Mouse (Mus musculus) stomach, embryonic 14.5 days (tissue): ENCODE measurements around the gene Jmjd1c. TPM values are rescaled to one million over a fixed set of nuclear protein-coding genes. Genes with fewer than 3 reads are reported as not detected.

Experiments used
- ATAC-seq: fragments of 200-750 bp; cut with Nextera tagmentation; 2 replicates; pipeline ENCODE4 v1.8.0; 2017; ENCODE audit warnings: low read depth, moderate TSS enrichment; ENCODE audit not compliant: insufficient number of reproducible peaks, insufficient read depth, low FRiP score
- H3K27ac ChIP-seq: fragments of 300-500 bp; sonication (generic); 2 replicates; pipeline ENCODE4 v1.5.1; 2014; ENCODE audit warnings: mild to moderate bottlenecking, low read length, moderate library complexity, mixed read lengths
- H3K27me3 ChIP-seq: fragments of 300-500 bp; sonication (generic); 2 replicates; pipeline ENCODE4 v1.6.1; 2014; ENCODE audit warnings: low read length, control low read depth, mixed read lengths; ENCODE audit not compliant: control insufficient read depth, insufficient read depth
- H3K36me3 ChIP-seq: fragments of 300-500 bp; sonication (generic); 2 replicates; pipeline ENCODE4 v1.6.1; 2014; ENCODE audit warnings: mild to moderate bottlenecking, control low read depth, low read length, moderate library complexity, mixed read lengths; ENCODE audit not compliant: control insufficient read depth, insufficient read depth
- H3K4me1 ChIP-seq: fragments of 300-500 bp; sonication (generic); 2 replicates; pipeline ENCODE4 v1.6.1; 2014; ENCODE audit warnings: low read length, control low read depth, mixed read lengths; ENCODE audit not compliant: control insufficient read depth, insufficient read depth
- H3K4me2 ChIP-seq: fragments of 300-500 bp; sonication (generic); replicated peaks from 2 replicates; pipeline ENCODE4 v1.6.1; 2014; ENCODE audit warnings: low read depth, low read length, control low read depth
- H3K4me3 ChIP-seq: fragments of 300-500 bp; sonication (generic); 2 replicates; pipeline ENCODE4 v1.5.1; 2014; ENCODE audit warnings: low read depth, low read length, control low read depth
- H3K9ac ChIP-seq: fragments of 300-500 bp; sonication (generic); replicated peaks from 2 replicates; pipeline ENCODE4 v1.6.1; 2014; ENCODE audit warnings: low read depth, mild to moderate bottlenecking, control low read depth, low read length, moderate library complexity, mixed read lengths
- H3K9me3 ChIP-seq: fragments of 300-500 bp; sonication (generic); 2 replicates; pipeline ENCODE4 v1.6.1; 2016; ENCODE audit warnings: low read depth, low read length, control low read depth; ENCODE audit not compliant: control insufficient read depth
- WGBS: fragments of 180-500 bp; shearing (Covaris S2); extraction: QIAGEN DNeasy Blood & Tissue Kit; methylation state at CpG from one replicate; pipeline ENCODE4 v1.1.7; 2014; 5-methylcytosine and 5-hydroxymethylcytosine counted together
- polyA plus RNA-seq: library from polyadenylated mRNA; unstranded; fragments of >200 nt; fragmentation: Nextera tagmentation; extraction: Ambion mirVana; gene quantifications from 2 replicates; pipeline ENCODE4 v1.2.1, GENCODE M21; 2014

Gene Jmjd1c
- polyA plus RNA-seq, 1 experiment from 2014 or later = 58.2 TPM

DNA sequence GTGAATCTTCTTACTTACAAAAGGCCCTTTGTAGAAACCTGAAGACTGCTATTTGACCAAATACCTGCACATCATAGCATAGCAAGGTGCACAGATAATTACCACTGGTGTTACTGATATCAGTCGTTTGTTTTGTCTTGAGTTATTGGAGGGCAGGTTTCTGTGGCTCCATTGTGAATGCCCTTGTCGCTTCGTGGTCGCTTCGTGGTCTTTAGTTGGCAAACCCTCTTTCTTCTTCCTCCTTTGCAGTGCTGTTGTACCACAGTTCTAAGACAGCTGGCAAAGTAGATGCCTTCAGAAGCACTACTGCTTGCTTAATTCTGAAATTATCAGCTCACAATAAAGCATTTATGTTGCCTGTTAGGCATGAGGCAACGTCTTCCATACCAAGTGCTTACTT lies 106.5 kb downstream of the Jmjd1c start:
- peaks cover 6% of the 10 kb centered on the region for H3K4me1 ChIP-seq
- H3K27me3 ChIP-seq = no peaks in the 10 kb centered on the region
- no peak overlapping the region for H3K9ac ChIP-seq
- H3K27ac ChIP-seq = no peak overlapping the region
- ATAC-seq = no peak
- no peak overlapping the region for H3K4me2 ChIP-seq
- 84% methylated on average over 6 of the region's 6 CpGs for WGBS
- H3K9me3 ChIP-seq = no peaks in the 10 kb centered on the region
- no peak overlapping the region for H3K4me3 ChIP-seq
- H3K36me3 ChIP-seq = no peaks in the 10 kb centered on the region

DNA sequence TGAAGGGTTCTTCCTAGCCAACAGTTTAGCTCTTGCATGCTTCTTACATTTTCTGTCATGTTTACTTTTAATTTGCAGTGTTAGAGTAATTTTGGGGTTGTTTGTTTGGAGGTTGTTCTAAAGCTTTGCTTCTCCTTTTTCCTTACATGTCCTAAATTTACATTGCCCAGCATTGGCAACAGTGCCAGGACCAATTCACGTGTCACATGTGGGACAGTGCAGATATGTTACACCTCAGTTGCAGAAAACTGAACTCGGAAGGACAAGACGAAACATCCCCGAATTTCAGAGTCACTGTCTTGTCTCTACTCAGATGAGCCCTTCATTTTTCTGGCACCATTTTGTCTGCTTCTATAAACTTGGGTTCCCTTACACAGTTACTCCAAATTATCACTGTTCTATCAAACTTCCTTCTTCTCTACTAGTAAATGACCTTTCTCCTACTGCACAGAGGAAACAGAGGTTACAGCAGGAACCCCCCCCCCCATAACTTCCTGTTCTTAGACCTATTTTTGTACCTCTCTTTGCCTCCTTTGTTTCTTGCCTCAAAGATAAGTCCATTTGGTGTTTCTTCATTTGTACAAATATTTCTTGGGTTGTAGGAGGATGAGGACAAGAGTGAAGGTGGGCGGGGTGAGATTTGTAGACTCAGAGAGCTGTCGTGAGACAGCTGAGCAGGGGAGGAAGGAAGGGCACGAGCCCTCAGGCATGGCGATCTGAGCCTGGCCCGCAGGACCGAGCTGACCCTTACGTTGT lies 108.9 kb downstream of the Jmjd1c start:
- WGBS = 85% methylated on average over 11 of the region's 11 CpGs
- peaks cover 6% of the 10 kb centered on the region for H3K4me1 ChIP-seq
- no peaks in the 10 kb centered on the region for H3K36me3 ChIP-seq
- H3K27ac ChIP-seq = no peak overlapping the region
- no peak for ATAC-seq
- no peaks in the 10 kb centered on the region for H3K27me3 ChIP-seq
- H3K4me2 ChIP-seq = no peak overlapping the region
- H3K4me3 ChIP-seq = no peak overlapping the region
- no peak overlapping the region for H3K9ac ChIP-seq
- H3K9me3 ChIP-seq = no peaks in the 10 kb centered on the region

- no peak for ATAC-seq
- Histone ChIP-seq H3K27me3 (no peaks in the 10 kb centered on the region), H3K4me3 (no peak overlapping the region), H3K36me3 (no peaks in the 10 kb centered on the region), H3K27ac (no peak overlapping the region), H3K9me3 (no peaks in the 10 kb centered on the region), H3K4me1 (no peaks in the 10 kb centered on the region), H3K9ac (no peak overlapping the region), H3K4me2 (no peak overlapping the region)
- 84% methylated on average over 2 of the region's 2 CpGs for WGBS
These were observed 112.0 kb downstream of the Jmjd1c start for GRCm38 (mm10) chr10:67207931-67208330.

DNA sequence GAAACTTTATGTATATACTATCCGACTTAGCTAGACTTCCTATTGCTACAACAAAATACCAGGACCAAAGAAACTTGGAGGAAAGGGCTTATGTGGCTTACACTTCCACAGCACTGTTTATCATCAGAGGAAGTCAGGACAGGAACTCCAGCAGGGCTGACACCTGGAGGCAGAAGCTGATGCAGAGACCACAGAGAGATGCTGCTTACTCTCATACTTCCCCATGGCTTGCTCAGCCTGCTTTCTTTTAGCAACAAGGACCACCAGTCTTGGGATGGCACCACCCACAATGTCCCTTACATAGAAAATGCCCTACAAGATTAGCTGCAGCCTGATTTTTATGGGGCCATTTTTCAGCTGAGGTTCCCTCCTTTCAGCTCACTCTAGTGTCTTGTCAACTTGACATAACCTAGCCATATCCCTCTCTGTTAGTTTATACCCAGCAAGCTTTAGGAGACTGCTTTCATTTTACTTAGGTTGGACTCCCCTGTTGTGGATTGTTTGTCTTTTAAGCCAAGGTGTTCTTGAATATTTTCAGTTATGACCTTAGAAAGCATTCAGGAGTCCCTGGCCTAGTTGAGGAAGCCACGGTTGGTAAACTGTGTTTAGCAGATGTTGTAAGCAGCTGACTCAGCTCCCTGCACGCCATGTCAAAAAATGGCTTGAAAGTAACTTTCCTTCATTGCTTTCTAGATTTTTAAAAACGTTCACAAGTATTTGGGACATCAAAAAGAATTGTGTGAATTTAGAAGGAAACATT lies 114.2 kb downstream of the Jmjd1c start:
- 54% methylated on average over 4 of the region's 4 CpGs for WGBS
- H3K27ac ChIP-seq = no peak overlapping the region
- H3K9me3 ChIP-seq = no peaks in the 10 kb centered on the region

DNA sequence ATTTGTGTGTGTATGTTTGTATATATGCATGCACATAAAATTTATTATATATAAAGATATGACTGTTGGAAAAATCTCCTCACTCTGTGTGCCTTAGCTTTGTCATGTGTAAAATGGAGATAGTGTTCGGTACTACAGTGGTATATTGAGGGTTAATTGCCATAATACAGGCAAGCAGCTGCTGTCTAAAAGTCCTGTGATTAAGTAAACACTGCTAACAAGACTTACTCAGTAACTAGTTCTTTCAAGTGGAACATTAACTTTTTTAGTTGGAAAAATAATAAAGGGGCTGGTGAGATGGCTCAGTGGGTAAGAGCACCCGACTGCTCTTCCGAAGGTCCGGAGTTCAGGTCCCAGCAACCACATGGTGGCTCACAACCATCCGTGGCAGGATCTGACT lies 116.1 kb downstream of the Jmjd1c start:
- Histone ChIP-seq H3K4me3 (no peak overlapping the region), H3K4me1 (no peaks in the 10 kb centered on the region), H3K4me2 (no peak overlapping the region), H3K9me3 (no peaks in the 10 kb centered on the region), H3K9ac (no peak overlapping the region), H3K27ac (no peak overlapping the region), H3K36me3 (no peaks in the 10 kb centered on the region), H3K27me3 (no peaks in the 10 kb centered on the region)
- WGBS = 94% methylated on average over 5 of the region's 5 CpGs
- ATAC-seq = no peak

More for the DNA sequence above, 114.2 kb downstream of the Jmjd1c start:
- H3K36me3 ChIP-seq = no peaks in the 10 kb centered on the region
- H3K27me3 ChIP-seq = no peaks in the 10 kb centered on the region
- H3K9ac ChIP-seq = no peak overlapping the region
- H3K4me1 ChIP-seq = no peaks in the 10 kb centered on the region
- H3K4me2 ChIP-seq = no peak overlapping the region
- no peak overlapping the region for H3K4me3 ChIP-seq
- no peak for ATAC-seq

GRCm38 (mm10) chr10:67213720-67214119 lies 117.8 kb downstream of the Jmjd1c start:
- Histone ChIP-seq H3K9me3 (no peaks in the 10 kb centered on the region), H3K36me3 (0 out of 2 replicates have a peak, but pooled peaks cover 4% of the 10 kb centered on the region), H3K27ac (no peak overlapping the region), H3K4me1 (no peaks in the 10 kb centered on the region), H3K9ac (no peak overlapping the region), H3K4me3 (no peak overlapping the region), H3K27me3 (no peaks in the 10 kb centered on the region), H3K4me2 (no peak overlapping the region)
- 49% methylated on average over 1 of the region's 1 CpGs for WGBS
- ATAC-seq = no peak

- Histone ChIP-seq H3K36me3 (peaks cover 17% of the 10 kb centered on the region), H3K4me2 (no peak overlapping the region), H3K4me1 (no peaks in the 10 kb centered on the region), H3K27ac (no peak overlapping the region), H3K4me3 (no peak overlapping the region), H3K27me3 (no peaks in the 10 kb centered on the region), H3K9ac (no peak overlapping the region), H3K9me3 (no peaks in the 10 kb centered on the region)
- WGBS = 39% methylated on average over 4 of the region's 4 CpGs
- ATAC-seq = no peak
These were observed 119.2 kb downstream of the Jmjd1c start for GRCm38 (mm10) chr10:67215133-67215532.

DNA sequence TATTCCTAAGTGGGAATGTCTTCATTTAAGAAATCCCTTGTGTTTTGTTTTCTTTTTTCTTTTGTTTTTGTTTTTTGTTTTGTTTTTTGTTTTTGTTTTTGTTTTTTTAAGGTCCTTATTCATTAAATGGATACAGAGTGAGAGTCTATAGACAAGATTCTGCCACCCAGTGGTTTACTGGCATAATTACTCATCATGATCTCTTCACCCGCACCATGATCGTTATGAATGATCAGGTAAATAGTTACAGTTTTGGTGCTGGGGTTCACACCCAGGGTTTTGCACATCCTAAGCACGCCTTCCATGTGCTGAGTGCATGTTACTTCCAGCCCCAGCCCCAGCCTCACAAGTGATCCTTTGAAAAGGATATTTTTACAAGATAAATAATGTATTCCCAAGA lies 120.9 kb downstream of the Jmjd1c start:
- H3K9ac ChIP-seq = no peak overlapping the region
- ATAC-seq = no peak
- no peaks in the 10 kb centered on the region for H3K4me1 ChIP-seq
- no peak overlapping the region for H3K27ac ChIP-seq
- WGBS = 82% methylated on average over 3 of the region's 3 CpGs
- H3K4me2 ChIP-seq = no peak overlapping the region
- H3K36me3 ChIP-seq = peaks cover 21% of the 10 kb centered on the region
- H3K4me3 ChIP-seq = no peak overlapping the region
- H3K9me3 ChIP-seq = no peaks in the 10 kb centered on the region
- H3K27me3 ChIP-seq = no peaks in the 10 kb centered on the region
